Mouse (Mus musculus) spleen, postnatal 4 days (tissue): Measurements from ENCODE around the gene Smarca4.

Source experiments
- DNase-seq, 2 experiments: peaks; one replicate each; pipeline ENCODE4 v3.0.0; 2022; ENCODE audit warnings: low spot score in 2 of 2

The Smarca4 gene

GRCm38 (mm10) chr9:21721036-21721435 is 105.1 kb downstream of the Smarca4 start:
- no peak for DNase-seq

- DNase-seq: peak; percentile 76 to 84
These were observed 107.6 kb downstream of the Smarca4 start, which contains the start of gene Ldlr for GRCm38 (mm10) chr9:21723377-21724146. Gene Ldlr (plus strand): TSS chr9:21723483.

- peak; percentile 84 to 89 for DNase-seq
These were observed 108.2 kb downstream of the Smarca4 start for GRCm38 (mm10) chr9:21724147-21724536.

- DNase-seq: no peak
These were observed 109.5 kb downstream of the Smarca4 start for GRCm38 (mm10) chr9:21725224-21726121.

- DNase-seq: no peak
These were observed 110.4 kb downstream of the Smarca4 start for GRCm38 (mm10) chr9:21726218-21726975.

- DNase-seq: no peak
These were observed 112.4 kb downstream of the Smarca4 start for GRCm38 (mm10) chr9:21728261-21728832.

GRCm38 (mm10) chr9:21729264-21729663 is 113.3 kb downstream of the Smarca4 start:
- no peak for DNase-seq

- no peak for DNase-seq
These were observed 116.3 kb downstream of the Smarca4 start for GRCm38 (mm10) chr9:21732288-21732687.

- DNase-seq: no peak
These were observed 117.5 kb downstream of the Smarca4 start for GRCm38 (mm10) chr9:21733446-21733845.

GRCm38 (mm10) chr9:21733989-21734388 is 118.0 kb downstream of the Smarca4 start:
- DNase-seq: no peak

- no peak for DNase-seq
These were observed 119.2 kb downstream of the Smarca4 start for GRCm38 (mm10) chr9:21735126-21735525.

GRCm38 (mm10) chr9:21736580-21736979 is 120.6 kb downstream of the Smarca4 start:
- no peak for DNase-seq

GRCm38 (mm10) chr9:21737188-21737587 is 121.2 kb downstream of the Smarca4 start:
- no peak for DNase-seq

- DNase-seq: no peak
These were observed 122.8 kb downstream of the Smarca4 start for GRCm38 (mm10) chr9:21738776-21739175.

- DNase-seq: no peak
These were observed 124.5 kb downstream of the Smarca4 start for GRCm38 (mm10) chr9:21740427-21740826.

- no peak for DNase-seq
These were observed 125.5 kb downstream of the Smarca4 start for GRCm38 (mm10) chr9:21741514-21741913.

GRCm38 (mm10) chr9:21747238-21747774 is 131.3 kb downstream of the Smarca4 start:
- DNase-seq: no peak

- DNase-seq: peak in 1 of 2 experiments; percentile 53
These were observed 132.1 kb downstream of the Smarca4 start for GRCm38 (mm10) chr9:21748033-21748432.

- no peak for DNase-seq
These were observed 132.5 kb downstream of the Smarca4 start for GRCm38 (mm10) chr9:21748491-21748890.

- DNase-seq: no peak
These were observed 133.6 kb downstream of the Smarca4 start for GRCm38 (mm10) chr9:21749382-21750118.

- DNase-seq: no peak
These were observed 134.4 kb downstream of the Smarca4 start for GRCm38 (mm10) chr9:21750370-21750769.
